Mouse (Mus musculus) bone marrow macrophage, adult 2 months (primary cell): Measurements from ENCODE around the gene Soga1.

Experiments used
- CTCF ChIP-seq: IDR thresholded peaks from 2 replicates; pipeline ENCODE4 v1.5.1; 2012; ENCODE audit warnings: low read depth, mild to moderate bottlenecking, low read length, moderate library complexity
- POLR2A ChIP-seq: IDR thresholded peaks from 2 replicates; pipeline ENCODE4 v1.6.1; 2012; ENCODE audit warnings: mild to moderate bottlenecking, low read depth, low read length, borderline replicate concordance

GRCm38 (mm10) chr2:157045932-157046331, 33.1 kb downstream of the Soga1 start:
- TF ChIP-seq CTCF, result no peak
- no peak for TF ChIP-seq POLR2A
